Mouse (Mus musculus): ENCODE measurements around the gene Ypel4. TPM values are rescaled to one million over a fixed set of nuclear protein-coding genes. Genes with fewer than 3 reads are reported as not detected.
A peak's percentile ranks its signal among the peaks of the same experiment; 100 is the strongest.

The Ypel4 gene
- total RNA-seq, 2 experiments from 2014 or later, result 0.74 to 0.78 TPM

GRCm38 (mm10) chr2:84758542-84759127 is 24.8 kb downstream of the Ypel4 start:
- peak in 1 of 2 experiments; percentile 32 for DNase-seq (ENCODE audit: low spot score in 2 of 2)

GRCm38 (mm10) chr2:84760777-84761176 is 26.9 kb downstream of the Ypel4 start:
- DNase-seq (ENCODE audit: low spot score in 2 of 2), result peak in 1 of 2 experiments; percentile 12

GRCm38 (mm10) chr2:84761309-84761708 is 27.5 kb downstream of the Ypel4 start:
- no peak for DNase-seq (ENCODE audit: low spot score in 2 of 2)

- no peak for DNase-seq (ENCODE audit: low spot score in 2 of 2)
Observed at GRCm38 (mm10) chr2:84761840-84762239, 28.0 kb downstream of the Ypel4 start.

- no peak for DNase-seq (ENCODE audit: low spot score in 2 of 2)
Observed at GRCm38 (mm10) chr2:84762295-84762694, 28.4 kb downstream of the Ypel4 start.

- no peak for DNase-seq (ENCODE audit: low spot score in 2 of 2)
Observed at GRCm38 (mm10) chr2:84762818-84763217, 29.0 kb downstream of the Ypel4 start.

- DNase-seq (ENCODE audit: low spot score in 2 of 2), result no peak
Observed at GRCm38 (mm10) chr2:84770501-84770900, 36.6 kb downstream of the Ypel4 start.

- no peak for DNase-seq (ENCODE audit: low spot score in 2 of 2)
Observed at GRCm38 (mm10) chr2:84772454-84772853, 38.6 kb downstream of the Ypel4 start.

GRCm38 (mm10) chr2:84773195-84773594 is 39.3 kb downstream of the Ypel4 start:
- no peak for DNase-seq (ENCODE audit: low spot score in 2 of 2)

- DNase-seq (ENCODE audit: low spot score in 2 of 2), result peak; percentile 64 to 81
Observed at GRCm38 (mm10) chr2:84774751-84775150, 40.9 kb downstream of the Ypel4 start.

GRCm38 (mm10) chr2:84775241-84775640 is 41.4 kb downstream of the Ypel4 start, which contains the start of gene Serping1:
Gene Serping1 (minus strand): TSS chr2:84775444.
- DNase-seq (ENCODE audit: low spot score in 2 of 2), result no peak

- peak in 1 of 2 experiments; percentile 41 for DNase-seq (ENCODE audit: low spot score in 2 of 2)
Observed at GRCm38 (mm10) chr2:84775665-84776064, 41.8 kb downstream of the Ypel4 start.

GRCm38 (mm10) chr2:84777706-84778105 is 43.8 kb downstream of the Ypel4 start:
- no peak for DNase-seq (ENCODE audit: low spot score in 2 of 2)

GRCm38 (mm10) chr2:84779210-84779609 is 45.4 kb downstream of the Ypel4 start:
- DNase-seq (ENCODE audit: low spot score in 2 of 2), result no peak

- DNase-seq (ENCODE audit: low spot score in 2 of 2), result no peak
Observed at GRCm38 (mm10) chr2:84783315-84783714, 49.5 kb downstream of the Ypel4 start.

- no peak for DNase-seq (ENCODE audit: low spot score in 2 of 2)
Observed at GRCm38 (mm10) chr2:84783840-84784566, 50.1 kb downstream of the Ypel4 start.

Small RNAs within 50 kb of the gene (microRNA-seq; reads per million reads assigned to microRNA genes)
- gene Mir130a, result 6,205 reads per million, percentile 91 among the genes with 10 or more reads in this experiment

Other genes starting within 250 kb of the Ypel4 start
- gene Ctnnd1, start 83.3 kb upstream of the Ypel4 start, total RNA-seq (2021), result 10 to 100 TPM; 89.3 to 97.3 TPM
- under 1 TPM in 1 of 2 experiments, not detected in 1; 0.08 TPM for gene Btbd18, start 75.0 kb upstream of the Ypel4 start, total RNA-seq (2021)
- 10 to 100 TPM; 32.2 to 49.9 TPM for gene Selenoh, start 63.3 kb upstream of the Ypel4 start, total RNA-seq (2021)
- under 1 TPM; 0.08 to 0.76 TPM for gene Gm28635, start 56.0 kb upstream of the Ypel4 start, total RNA-seq (2021)
- 10 to 100 TPM; 17.8 to 19.3 TPM for gene Med19, start 55.7 kb upstream of the Ypel4 start, total RNA-seq (2021)
- 10 to 100 TPM; 46.6 to 48.5 TPM for gene Tmx2, start 54.9 kb upstream of the Ypel4 start, total RNA-seq (2021)
- gene Zdhhc5, start 18.9 kb upstream of the Ypel4 start, total RNA-seq (2021), result 10 to 100 TPM; 45.1 to 50.9 TPM
- 1 to 10 TPM; 6.8 to 8.6 TPM for gene Clp1, start 6.7 kb upstream of the Ypel4 start, total RNA-seq (2021)
- 1 to 10 TPM; 4.0 to 6.3 TPM for gene Gm19426, start 9.6 kb downstream of the Ypel4 start, total RNA-seq (2021)
- gene Serping1, start 41.4 kb downstream of the Ypel4 start, total RNA-seq (2021), result 10 to 100 TPM; 67.9 to 78.7 TPM
- gene Ube2l6, start 64.8 kb downstream of the Ypel4 start, total RNA-seq (2021), result 10 to 100 TPM; 10.7 to 11.4 TPM
- gene Smtnl1, start 88.6 kb downstream of the Ypel4 start, total RNA-seq (2021), result 10 to 100 TPM; 57.0 to 70.9 TPM
- 10 to 100 TPM; 48.9 to 51.4 TPM for gene Timm10, start 92.9 kb downstream of the Ypel4 start, total RNA-seq (2021)
- 1 to 10 TPM; 5.6 to 7.8 TPM for gene Slc43a1, start 104.8 kb downstream of the Ypel4 start, total RNA-seq (2021)
- under 1 TPM; 0.37 to 0.80 TPM for gene Rtn4rl2, start 152.7 kb downstream of the Ypel4 start, total RNA-seq (2021)
- gene Slc43a3, start 202.5 kb downstream of the Ypel4 start, total RNA-seq (2021), result 10 to 100 TPM; 29.4 to 29.7 TPM
- gene Prg2, start 246.4 kb downstream of the Ypel4 start, total RNA-seq (2021), result not detected